Mouse (Mus musculus) C2C12 (cell line): ENCODE data around the gene Pex14. TPM values are rescaled to one million over a fixed set of nuclear protein-coding genes. Genes with fewer than 3 reads are reported as not detected.

Experiments
- H3K27me3 ChIP-seq: one replicate; pipeline ENCODE4 v1.6.1; 2011; ENCODE audit not compliant: control insufficient read depth, insufficient read depth, insufficient read length
- H3K36me3 ChIP-seq: one replicate; pipeline ENCODE4 v1.6.1; 2011; ENCODE audit not compliant: control insufficient read depth, insufficient read depth
- H3K4me3 ChIP-seq: one replicate; pipeline ENCODE4 v1.5.1; 2011; ENCODE audit warnings: mild to moderate bottlenecking, control low read depth; ENCODE audit not compliant: poor library complexity, insufficient read depth, severe bottlenecking
- H3K79me2 ChIP-seq: one replicate; pipeline ENCODE4 v1.6.1; 2011; ENCODE audit not compliant: control insufficient read depth, insufficient read depth
- H3K79me3 ChIP-seq: one replicate; pipeline ENCODE4 v1.6.1; 2011; ENCODE audit warnings: low read depth, control low read depth
- H3ac ChIP-seq: one replicate; pipeline ENCODE3; 2011; ENCODE audit warnings: low read depth; ENCODE audit not compliant: control insufficient read depth, insufficient read length
- CEBPB ChIP-seq: IDR thresholded peaks from one replicate; pipeline ENCODE4 v1.6.1; 2011; ENCODE audit warnings: low read depth, mild to moderate bottlenecking, control low read depth, moderate library complexity
- CTCF ChIP-seq: IDR thresholded peaks from one replicate; pipeline ENCODE4 v1.5.1; 2011; ENCODE audit not compliant: control insufficient read depth, insufficient read depth, insufficient read length
- FOSL1 ChIP-seq: IDR thresholded peaks from one replicate; pipeline ENCODE4 v1.8.0; 2011; ENCODE audit warnings: mild to moderate bottlenecking, low read length; ENCODE audit not compliant: poor library complexity, insufficient read depth, severe bottlenecking
- MAX ChIP-seq: IDR thresholded peaks from one replicate; pipeline ENCODE4 v1.6.1; 2011; ENCODE audit warnings: mild to moderate bottlenecking, control low read depth
- MYOD1 ChIP-seq: IDR thresholded peaks from one replicate; pipeline ENCODE4 v1.6.1; 2011; ENCODE audit warnings: low read depth; ENCODE audit not compliant: control insufficient read depth, insufficient read length
- MYOG ChIP-seq: IDR thresholded peaks from one replicate; pipeline ENCODE4 v1.6.1; 2011; ENCODE audit not compliant: control insufficient read depth, insufficient read length; ENCODE audit errors: extremely low read depth
- USF1 ChIP-seq: IDR thresholded peaks from one replicate; pipeline ENCODE4 v1.6.1; 2011; ENCODE audit warnings: low read depth, mild to moderate bottlenecking, control low read depth, moderate library complexity
- polyA plus RNA-seq: library from polyadenylated mRNA; unstranded; fragments of >200 nt; fragmentation: generic; extraction: Trizol; gene quantifications from one replicate; pipeline ENCODE4 v1.2.1, GENCODE M21; 2012; ENCODE audit warnings: missing spikeins

The Pex14 gene
- polyA plus RNA-seq, 1 experiment: 40.3 TPM

GRCm38 (mm10) chr4:148974833-148975232 lies 124.8 kb downstream of the Pex14 start:
- Histone ChIP-seq H3K79me2 (no peaks in the 10 kb centered on the region), H3K27me3 (no peaks in the 10 kb centered on the region), H3K36me3 (no peaks in the 10 kb centered on the region), H3K79me3 (peaks cover 1% of the 10 kb centered on the region), H3K4me3 (no peak overlapping the region), H3ac (no peak overlapping the region)
- TF ChIP-seq CEBPB: no peak
- no peak for TF ChIP-seq MYOD1
- TF ChIP-seq CTCF: no peak
- TF ChIP-seq MAX: no peak
- no peak for TF ChIP-seq USF1
- no peak for TF ChIP-seq MYOG
- no peak for TF ChIP-seq FOSL1

GRCm38 (mm10) chr4:148973387-148973786 lies 126.3 kb downstream of the Pex14 start:
- no peaks in the 10 kb centered on the region for H3K36me3 ChIP-seq
- H3K4me3 ChIP-seq: no peak overlapping the region
- peaks cover 1% of the 10 kb centered on the region for H3K79me3 ChIP-seq
- no peaks in the 10 kb centered on the region for H3K27me3 ChIP-seq
- no peak overlapping the region for H3ac ChIP-seq
- H3K79me2 ChIP-seq: no peaks in the 10 kb centered on the region
- no peak for TF ChIP-seq MAX
- TF ChIP-seq FOSL1: no peak
- no peak for TF ChIP-seq USF1
- no peak for TF ChIP-seq MYOG
- TF ChIP-seq CEBPB: no peak
- no peak for TF ChIP-seq CTCF
- TF ChIP-seq MYOD1: no peak

DNA sequence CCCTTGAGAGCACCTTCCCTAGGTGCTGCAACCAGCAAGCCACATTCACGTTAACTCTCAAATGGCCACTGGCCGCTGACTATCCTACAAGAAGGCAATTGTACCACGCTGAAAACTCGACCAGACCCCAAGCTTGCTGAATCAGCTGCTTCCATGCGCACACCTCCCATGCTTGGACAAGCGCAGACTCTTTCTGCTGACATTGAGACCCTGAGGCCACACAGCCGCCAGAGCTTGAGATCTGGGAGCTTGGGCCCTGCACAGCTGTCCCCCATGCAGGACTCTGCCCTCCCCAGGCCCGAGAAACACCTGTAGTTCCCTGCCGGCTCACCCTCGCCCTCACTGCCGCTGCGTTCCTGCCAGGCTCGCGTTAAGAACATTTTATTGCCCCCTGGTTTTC lies 127.0 kb downstream of the Pex14 start:
- Histone ChIP-seq H3K79me2 (no peaks in the 10 kb centered on the region), H3ac (no peak overlapping the region), H3K79me3 (peaks cover 1% of the 10 kb centered on the region), H3K27me3 (no peaks in the 10 kb centered on the region), H3K36me3 (no peaks in the 10 kb centered on the region), H3K4me3 (no peak overlapping the region)
- TF ChIP-seq MAX (no peak), CEBPB (no peak), MYOG (no peak), CTCF (no peak), MYOD1 (no peak), FOSL1 (no peak), USF1 (no peak)

GRCm38 (mm10) chr4:148971613-148972242 lies 127.9 kb downstream of the Pex14 start:
- TF ChIP-seq MYOD1 (no peak), CEBPB (no peak), MAX (no peak), MYOG (no peak), CTCF (no peak)
- Histone ChIP-seq H3K79me3 (peaks cover 1% of the 10 kb centered on the region), H3K36me3 (no peaks in the 10 kb centered on the region), H3K79me2 (no peaks in the 10 kb centered on the region), H3ac (no peak overlapping the region), H3K27me3 (no peaks in the 10 kb centered on the region), H3K4me3 (no peak overlapping the region)

DNA sequence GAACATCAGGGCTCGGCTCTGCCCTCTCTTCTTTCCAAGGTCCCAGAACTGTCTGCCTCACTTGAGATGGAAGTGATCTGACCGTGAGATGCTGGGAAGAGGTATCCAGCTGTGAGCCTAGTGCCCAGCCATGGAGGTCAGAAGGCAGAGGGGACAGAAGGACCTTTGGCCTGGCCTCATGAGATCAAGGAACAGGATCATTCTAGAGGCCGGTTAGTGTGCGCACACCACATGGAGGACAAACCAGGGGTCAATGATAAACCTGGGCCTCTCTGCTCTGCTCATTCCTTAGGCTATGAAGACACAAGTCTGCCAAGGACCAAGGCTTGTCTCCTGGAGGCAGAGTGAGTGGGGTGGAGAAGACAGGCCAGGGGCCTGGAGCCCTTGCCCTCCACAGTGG lies 128.9 kb downstream of the Pex14 start:
- H3K4me3 ChIP-seq: no peak overlapping the region
- H3K79me3 ChIP-seq: no peaks in the 10 kb centered on the region
- no peaks in the 10 kb centered on the region for H3K79me2 ChIP-seq
- H3K27me3 ChIP-seq: no peaks in the 10 kb centered on the region
- H3K36me3 ChIP-seq: no peaks in the 10 kb centered on the region
- TF ChIP-seq USF1 (no peak), CEBPB (no peak), MYOD1 (no peak), CTCF (no peak), MYOG (no peak), MAX (no peak), FOSL1 (no peak)
- no peak overlapping the region for H3ac ChIP-seq

DNA sequence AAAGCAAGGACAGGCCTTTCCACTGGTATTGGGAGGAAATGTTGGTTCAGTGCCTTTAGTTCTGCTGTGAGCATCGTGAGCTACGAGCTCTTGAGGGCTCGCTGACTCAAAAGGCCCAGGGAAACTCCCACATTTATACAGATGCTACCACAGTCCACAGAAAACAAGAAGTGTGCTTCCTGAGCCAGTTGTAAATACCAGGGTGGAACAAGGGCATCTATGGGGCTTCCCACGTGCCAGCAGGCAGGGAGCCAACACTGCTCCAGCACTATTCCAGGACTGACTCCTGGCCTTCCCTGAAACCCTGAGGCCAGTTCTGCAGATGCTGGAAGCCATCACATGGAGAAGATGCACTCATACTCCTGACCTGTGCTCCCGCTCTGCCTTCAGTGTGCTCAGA lies 130.1 kb downstream of the Pex14 start:
- H3K27me3 ChIP-seq: no peaks in the 10 kb centered on the region

More for the DNA sequence above, 130.1 kb downstream of the Pex14 start:
- Histone ChIP-seq H3K4me3 (no peak overlapping the region), H3K36me3 (no peaks in the 10 kb centered on the region), H3K79me2 (no peaks in the 10 kb centered on the region), H3K79me3 (no peaks in the 10 kb centered on the region), H3ac (no peak overlapping the region)
- TF ChIP-seq MYOD1 (no peak), CTCF (no peak), USF1 (no peak), CEBPB (no peak), MAX (no peak), FOSL1 (no peak), MYOG (no peak)
